Mouse (Mus musculus): Measurements from ENCODE around the gene Gm14322. TPM values are rescaled to one million over a fixed set of nuclear protein-coding genes. Genes with fewer than 3 reads are reported as not detected.
"Not testable (repeated sequence)": the region's sequence is repeated elsewhere in the genome, so short reads cannot be mapped to it uniquely, and the experiment has no call there.

Gm14322 gene
- polyA plus RNA-seq (2015; fragmentation: Nextera tagmentation; extraction: Ambion mirVana) = 6.7 and 7.7 TPM in 2 replicates

- H3K27me3 ChIP-seq (replicated peaks); H3K9me3 ChIP-seq; H3K4me1 ChIP-seq; H3K27ac ChIP-seq; H3K36me3 ChIP-seq; H3K9ac ChIP-seq; ATAC-seq (ENCODE audit: insufficient read depth, low FRiP score, low read depth); H3K4me2 ChIP-seq: not testable (repeated sequence)
- 15% methylated on average over 9 of the region's 9 CpGs for WGBS
- H3K4me3 ChIP-seq (replicated peaks) = peak within 1 kb of the TSS; percentile 33
These were observed at the start of gene Gm14322 for GRCm38 (mm10) chr2:177758941-177759558. Gene Gm14322 (plus strand): TSS chr2:177759288.

- WGBS = 61% methylated on average over 4 of the region's 10 CpGs
- H3K4me2 ChIP-seq; H3K27ac ChIP-seq; H3K9ac ChIP-seq; H3K9me3 ChIP-seq; H3K4me3 ChIP-seq (replicated peaks); ATAC-seq (ENCODE audit: insufficient read depth, low FRiP score, low read depth); H3K27me3 ChIP-seq (replicated peaks); H3K36me3 ChIP-seq; H3K4me1 ChIP-seq: not testable (repeated sequence)
These were observed 17.6 kb upstream of the Gm14322 start for GRCm38 (mm10) chr2:177741487-177741886.

DNA sequence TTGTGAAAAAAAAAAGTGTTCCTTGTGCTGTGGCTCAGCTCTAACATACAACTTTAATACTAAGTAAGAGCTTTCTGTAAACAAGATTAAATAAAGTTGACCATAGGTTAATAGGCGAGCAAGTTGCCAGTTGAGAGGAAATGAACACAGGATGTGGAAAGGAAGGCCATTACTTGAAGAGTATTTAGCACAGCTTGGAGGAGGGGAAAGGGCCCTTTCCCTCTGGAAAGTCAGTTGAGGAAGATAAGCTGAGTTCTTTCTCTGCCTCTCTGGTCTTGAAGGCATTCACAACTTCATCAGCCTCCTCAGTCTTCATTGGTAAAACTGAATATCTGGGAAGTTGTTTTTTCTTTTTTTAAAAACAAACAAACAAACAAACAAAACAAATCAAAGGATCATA is 28.3 kb downstream of the Gm14322 start:
- H3K9ac ChIP-seq; H3K4me1 ChIP-seq; H3K9me3 ChIP-seq; H3K36me3 ChIP-seq; ATAC-seq (ENCODE audit: insufficient read depth, low FRiP score, low read depth); H3K4me3 ChIP-seq (replicated peaks); H3K27ac ChIP-seq; H3K27me3 ChIP-seq (replicated peaks); H3K4me2 ChIP-seq: not testable (repeated sequence)
- 59% methylated on average over 1 of the region's 1 CpGs for WGBS

DNA sequence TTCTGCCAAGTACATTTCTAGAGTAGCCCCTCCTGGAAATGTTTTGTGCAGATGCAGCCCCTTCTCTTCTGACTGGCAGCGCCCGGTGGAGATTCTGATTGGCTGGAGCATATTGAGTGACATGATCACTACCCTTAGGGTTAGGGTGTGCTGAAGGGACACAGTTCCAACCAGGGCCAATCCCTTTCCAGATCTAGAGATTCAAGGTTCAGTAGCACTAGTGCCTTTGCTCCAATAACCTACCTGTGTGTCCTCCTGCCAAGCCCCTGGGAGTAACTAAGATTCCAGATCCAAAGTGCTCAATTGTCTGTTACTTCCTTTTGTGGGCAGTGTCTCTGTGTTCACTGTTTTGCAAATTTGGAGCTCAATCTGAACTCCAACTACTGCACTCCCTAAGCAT is 47.1 kb downstream of the Gm14322 start:
- H3K9ac ChIP-seq; H3K4me3 ChIP-seq (replicated peaks); H3K4me2 ChIP-seq; H3K36me3 ChIP-seq; H3K27ac ChIP-seq; H3K9me3 ChIP-seq; ATAC-seq (ENCODE audit: insufficient read depth, low FRiP score, low read depth); H3K4me1 ChIP-seq; H3K27me3 ChIP-seq (replicated peaks): not testable (repeated sequence)
- no CpG with 5 or more reads among the region's 2 CpGs for WGBS

Other genes with a start within 250 kb of the Gm14322 start
- gene Gm14406, start 181.1 kb upstream of the Gm14322 start, polyA plus RNA-seq (2015; fragmentation: Nextera tagmentation; extraction: Ambion mirVana) = not detected in 2 replicates
- 33.8 and 35.8 TPM in 2 replicates for gene Gm14325, start 81.0 kb downstream of the Gm14322 start, polyA plus RNA-seq (2015; fragmentation: Nextera tagmentation; extraction: Ambion mirVana)
- gene Gm14327, start 137.8 kb downstream of the Gm14322 start, polyA plus RNA-seq (2015; fragmentation: Nextera tagmentation; extraction: Ambion mirVana) = 4.2 and 4.6 TPM in 2 replicates
- gene Zfp972, start 166.3 kb downstream of the Gm14322 start, polyA plus RNA-seq (2015; fragmentation: Nextera tagmentation; extraction: Ambion mirVana) = 0.96 and 2.8 TPM in 2 replicates
- gene Gm14326, start 198.0 kb downstream of the Gm14322 start, polyA plus RNA-seq (2015; fragmentation: Nextera tagmentation; extraction: Ambion mirVana) = 15.7 and 17.4 TPM in 2 replicates